Mouse (Mus musculus): ENCODE measurements at regions not wholly inside any gene's neighbourhood (a gene's known extent, or its start where the extent isn't known, plus 50 kb on each side); places are given as distances from the start of the nearest gene placed in this dataset.

- TF ChIP-seq EP300 (IDR thresholded peaks at IDR 0.05; ENCODE audit: low read depth) (no peak), CTCF (IDR thresholded peaks at IDR 0.05; ENCODE audit: low read depth) (no peak)
These were observed 293.6 kb downstream of the Nek10 start for GRCm38 (mm10) chr14:15096865-15097264.
